Mouse (Mus musculus) left cerebral cortex, postnatal 25 days (tissue): ENCODE results near the gene Vwc2l. TPM values are rescaled to one million over a fixed set of nuclear protein-coding genes. Genes with fewer than 3 reads are reported as not detected.

Experiments
- DNase-seq, 2 experiments: peaks; one replicate each; pipeline ENCODE4 v3.0.0; 2022; ENCODE audit warnings: low spot score in 2 of 2, mixed read lengths in 1 of 2
- intact Hi-C: fragments of 180-260 bp; cut with DNase I; formaldehyde crosslinking; loops from one replicate; pipeline ENCODE4 v1.15.1; 2025
- total RNA-seq, 2 experiments: library from RNA; stranded (reverse); gene quantifications; 2 replicates each; pipeline ENCODE4 v1.2.3; 2021

Gene Vwc2l
- 10 to 100 TPM; 11.1 to 11.4 TPM for total RNA-seq

DNA sequence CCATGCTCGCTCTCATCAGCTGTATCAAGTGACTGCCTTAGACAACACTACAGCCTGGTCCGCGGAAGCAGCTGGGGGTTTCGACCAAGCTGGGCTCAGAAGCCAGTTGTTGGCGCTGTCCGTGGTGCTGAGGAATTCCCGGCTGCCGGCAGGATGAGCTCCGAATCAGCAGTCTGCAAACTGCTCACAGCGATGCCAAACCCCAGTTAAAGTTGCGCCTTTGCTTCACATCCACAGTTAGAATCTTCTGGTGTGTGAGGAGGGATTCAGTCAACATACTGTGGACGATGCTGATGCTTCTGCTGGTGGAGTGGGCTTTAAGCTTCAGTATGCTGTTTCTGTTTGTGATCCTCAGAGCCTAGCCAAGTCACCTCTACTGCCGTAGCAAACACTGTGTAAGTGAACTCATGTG lies at the start of gene Vwc2l:
Vwc2l (plus strand) TSS at position 61 of the 412 bp plus-strand sequence.
- intact Hi-C loops = loop anchor here (5.0 kb wide), 1 partner anchor 453 kb away; no protein-coding TSS in a partner anchor
- DNase-seq = peak; percentile 57 to 67

DNA sequence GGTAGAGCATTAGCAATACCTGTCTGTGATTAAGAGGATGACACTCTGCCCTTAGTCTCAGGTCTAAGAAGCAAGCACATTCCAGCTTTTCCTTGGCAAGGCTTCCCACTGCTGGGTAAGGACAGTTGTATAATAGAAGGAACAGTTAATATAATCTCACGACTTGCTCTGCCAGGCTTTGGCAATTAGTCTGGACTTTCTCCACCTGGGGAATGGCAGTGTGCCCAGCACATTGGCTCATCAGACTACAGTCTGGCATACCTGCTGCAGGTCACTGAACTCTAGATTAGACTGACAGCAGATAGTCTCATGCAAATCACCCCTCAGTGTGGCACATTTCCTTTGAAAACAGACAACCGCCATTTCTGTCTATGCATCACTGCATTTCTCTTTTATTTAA lies 33.0 kb upstream of the Vwc2l start:
- intact Hi-C loops = no loop called here
- DNase-seq = no peak

DNA sequence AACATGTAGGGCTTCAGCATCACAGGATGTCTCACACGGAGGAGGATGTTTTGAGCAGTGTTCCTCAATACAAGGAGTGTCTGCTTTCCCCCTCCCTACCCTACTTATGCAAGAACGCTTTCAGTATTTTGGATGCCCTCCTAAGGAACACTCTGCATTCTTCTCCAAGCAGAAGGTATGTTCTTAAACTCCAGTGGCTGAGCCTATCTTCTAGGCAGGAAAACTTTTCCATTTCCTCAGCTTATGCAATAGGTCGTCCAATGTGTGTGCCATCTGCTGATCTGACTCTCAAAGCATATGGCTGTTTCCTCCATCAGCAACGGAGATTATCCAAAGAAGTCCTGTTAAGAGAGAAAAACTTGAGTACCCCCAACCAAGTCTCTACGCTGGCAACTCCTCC lies 25.2 kb upstream of the Vwc2l start:
- DNase-seq = peak in 1 of 2 experiments; percentile 13
- intact Hi-C loops = no loop called here

DNA sequence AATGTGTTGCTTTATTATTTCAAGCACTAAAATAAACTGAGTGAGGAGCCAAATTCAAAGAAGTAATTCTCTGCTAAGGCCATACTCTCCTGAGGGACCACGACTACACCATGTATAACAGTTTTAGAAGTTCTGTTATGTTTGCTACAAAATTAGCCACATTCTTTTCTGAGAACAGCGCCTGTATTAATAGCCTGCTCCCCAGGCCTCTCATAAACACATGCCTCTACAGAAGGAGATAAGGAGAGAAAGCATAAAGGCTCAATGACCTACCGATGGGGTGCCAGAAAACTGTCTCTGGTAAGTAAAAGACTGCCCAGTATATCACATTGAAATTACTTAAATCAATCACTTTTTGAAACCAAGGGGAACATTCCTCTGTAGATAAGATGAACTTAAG lies 21.6 kb upstream of the Vwc2l start:
- no peak for DNase-seq
- intact Hi-C loops = no loop called here

DNA sequence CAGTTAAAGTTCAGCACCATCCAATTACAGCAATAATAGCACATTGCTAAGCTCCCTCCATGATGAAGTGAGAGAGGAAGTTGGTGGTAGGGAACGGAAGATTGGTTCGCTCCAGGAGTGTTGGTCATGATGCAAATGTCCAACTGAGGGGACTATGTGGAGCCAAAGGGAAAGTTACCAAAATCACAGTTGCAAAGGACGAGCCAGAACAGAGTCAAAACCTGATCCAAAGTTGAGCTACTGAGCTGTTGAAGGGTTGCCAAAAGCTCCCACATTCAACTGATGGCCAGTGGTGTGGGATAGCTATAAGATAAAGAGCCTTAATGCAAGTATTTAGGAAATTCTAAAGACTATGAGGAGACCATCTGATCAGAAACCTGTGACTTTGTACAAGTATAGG lies 19.7 kb upstream of the Vwc2l start:
- intact Hi-C loops = no loop called here
- no peak for DNase-seq

- intact Hi-C loops = loop anchor here (5.0 kb wide), 1 partner anchor 453 kb away; no protein-coding TSS in a partner anchor
- peak in 1 of 2 experiments; percentile 4 for DNase-seq
Observed at GRCm38 (mm10) chr1:70725045-70725444, 470 bp upstream of the Vwc2l start.

DNA sequence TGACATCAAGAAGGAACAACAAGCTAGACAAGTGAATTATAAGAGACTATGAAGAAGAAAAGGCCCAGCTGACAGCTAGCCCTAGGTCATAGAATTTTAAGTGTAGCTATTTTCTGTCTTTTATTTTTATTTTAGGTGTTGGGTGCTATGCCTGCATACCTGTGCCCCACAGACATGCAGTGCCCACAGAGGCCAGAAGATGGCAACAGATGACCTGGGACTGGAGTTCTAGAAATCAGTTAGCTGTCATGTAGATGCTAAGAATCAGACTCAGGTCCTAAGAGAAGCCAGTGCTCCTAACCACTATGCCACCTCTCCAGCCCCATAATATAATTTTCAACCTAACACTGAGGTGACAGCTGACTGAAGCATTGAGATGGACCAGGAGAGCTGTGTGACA lies 61.6 kb downstream of the Vwc2l start:
- intact Hi-C loops = no loop called here
- no peak for DNase-seq

GRCm38 (mm10) chr1:70791636-70792035 lies 66.1 kb downstream of the Vwc2l start:
- intact Hi-C loops = no loop called here
- DNase-seq = no peak

GRCm38 (mm10) chr1:70795094-70795493 lies 69.6 kb downstream of the Vwc2l start:
- intact Hi-C loops = no loop called here
- DNase-seq = peak in 1 of 2 experiments; percentile 49

DNA sequence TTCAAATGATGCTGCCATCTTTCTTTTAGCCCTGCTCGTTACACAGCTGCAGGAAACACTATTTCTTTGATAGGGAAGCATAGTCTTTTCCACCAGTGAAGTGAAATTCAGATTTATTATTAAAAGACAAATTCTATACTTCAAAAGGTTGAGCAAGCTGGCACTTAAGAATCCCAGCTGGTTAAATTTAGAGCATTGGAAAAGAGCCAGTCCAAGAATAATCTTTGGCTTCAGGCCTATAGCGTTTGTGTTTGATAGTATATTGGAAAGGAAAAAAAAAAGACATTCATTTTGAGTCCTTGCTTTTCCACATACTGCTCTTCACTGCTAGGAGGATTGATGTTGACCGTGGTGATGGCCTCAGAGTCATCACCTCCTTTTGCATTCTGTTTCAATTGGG lies 77.9 kb downstream of the Vwc2l start:
- no peak for DNase-seq
- intact Hi-C loops = no loop called here

- no peak for DNase-seq
- intact Hi-C loops = no loop called here
Observed at GRCm38 (mm10) chr1:70823111-70823510, 97.6 kb downstream of the Vwc2l start.

DNA sequence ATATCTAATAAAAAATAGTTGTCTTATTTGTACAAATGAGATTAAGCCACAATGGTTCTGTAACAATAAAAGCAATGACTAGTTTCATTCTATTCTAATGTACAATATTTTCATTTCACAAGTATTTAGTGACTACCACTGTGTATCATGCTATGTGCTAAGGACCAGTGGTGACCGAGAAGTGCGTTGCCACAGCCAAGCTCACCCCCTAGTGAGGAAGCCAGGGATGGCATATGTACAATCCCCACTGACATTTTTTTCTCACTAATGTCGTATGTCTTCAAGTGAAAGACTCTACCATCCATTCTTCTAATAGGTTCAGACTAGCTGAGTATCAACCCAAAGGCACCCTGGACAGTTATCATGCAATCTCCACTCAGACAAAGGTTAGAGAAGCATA lies 107.7 kb downstream of the Vwc2l start:
- intact Hi-C loops = no loop called here
- DNase-seq = no peak

DNA sequence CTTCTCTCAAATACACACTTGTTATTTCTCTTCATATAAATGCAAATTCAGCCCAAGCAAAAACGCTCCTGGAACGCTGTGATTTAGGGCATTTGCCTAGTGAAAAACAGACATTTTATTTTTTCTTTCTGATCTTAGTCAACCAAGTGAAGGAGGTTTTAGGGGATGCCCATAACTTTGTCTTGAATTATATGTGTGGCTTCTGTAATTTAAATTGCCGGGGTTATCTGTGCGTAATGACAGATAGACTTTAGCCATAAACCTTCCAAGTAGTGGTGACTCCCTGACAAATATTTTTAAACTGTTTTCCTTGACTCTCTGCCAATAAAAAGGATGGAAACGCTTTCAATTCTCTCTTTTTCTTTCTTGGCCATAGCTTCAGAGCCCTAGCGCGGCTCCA lies 116.7 kb downstream of the Vwc2l start:
- DNase-seq = no peak
- intact Hi-C loops = no loop called here

DNA sequence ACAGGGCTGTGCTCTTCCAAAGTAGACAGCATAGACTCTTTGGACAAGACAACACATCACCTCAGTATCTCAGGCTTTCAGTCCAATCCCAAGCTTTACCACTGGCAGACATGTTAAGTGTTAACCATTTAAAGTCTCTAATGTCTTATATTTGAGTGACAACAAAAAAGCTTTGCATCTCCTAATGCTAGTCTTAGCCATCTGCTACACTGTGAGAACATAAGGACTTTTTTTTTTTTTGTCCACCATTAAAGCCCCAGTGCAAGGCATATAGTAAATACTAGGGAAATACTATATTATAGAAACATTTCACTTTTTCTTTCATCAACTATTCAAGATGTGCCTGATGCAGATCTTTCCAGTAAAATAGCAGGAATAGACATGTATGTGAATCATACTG lies 119.8 kb downstream of the Vwc2l start:
- no peak for DNase-seq
- intact Hi-C loops = no loop called here

- DNase-seq = peak; percentile 13 to 33
- intact Hi-C loops = no loop called here
Observed at GRCm38 (mm10) chr1:70851633-70852390, 126.3 kb downstream of the Vwc2l start.

DNA sequence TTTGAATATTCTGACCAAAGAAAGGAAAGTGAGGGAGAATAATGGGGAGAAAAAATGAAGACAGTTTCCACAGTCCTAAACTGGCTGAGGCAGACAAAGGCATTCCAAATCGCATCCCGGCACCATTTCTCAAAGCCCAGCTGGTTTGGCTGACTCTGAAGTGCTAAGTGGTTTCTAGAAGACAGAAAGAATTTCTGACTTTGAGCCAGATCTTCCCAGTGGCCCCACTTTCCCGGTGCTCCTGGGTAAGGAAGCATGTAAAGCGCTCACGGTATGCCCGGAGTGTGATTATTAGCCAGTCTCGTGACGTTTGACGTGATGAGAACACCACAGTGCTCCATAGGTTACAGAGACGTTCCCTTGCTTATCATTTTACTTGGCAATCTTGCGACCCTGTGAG lies 127.9 kb downstream of the Vwc2l start:
- DNase-seq = peak in 1 of 2 experiments; percentile 27
- intact Hi-C loops = no loop called here

DNA sequence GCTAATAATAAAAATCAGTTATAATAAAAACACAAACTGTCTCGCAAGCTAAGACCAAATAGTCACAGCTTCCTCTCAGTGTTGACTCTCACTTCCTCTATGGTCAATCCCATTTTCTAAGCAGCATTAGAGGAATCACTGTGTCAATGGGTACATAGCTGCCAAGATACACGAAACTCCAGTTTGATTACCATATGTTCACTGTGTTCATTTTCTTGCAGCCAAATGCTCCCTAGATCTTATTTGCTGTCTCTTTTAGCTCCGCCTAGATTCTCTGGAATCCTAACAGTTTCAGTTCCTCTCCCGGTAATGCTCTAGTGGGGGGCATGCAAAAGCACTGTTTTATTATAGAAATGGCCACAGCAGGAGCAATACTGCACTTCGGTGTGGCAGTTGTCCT lies 130.4 kb downstream of the Vwc2l start:
- intact Hi-C loops = no loop called here
- no peak for DNase-seq

- intact Hi-C loops = no loop called here
- peak in 1 of 2 experiments; percentile 58 for DNase-seq
Observed at GRCm38 (mm10) chr1:70861672-70862071, 136.2 kb downstream of the Vwc2l start.

DNA sequence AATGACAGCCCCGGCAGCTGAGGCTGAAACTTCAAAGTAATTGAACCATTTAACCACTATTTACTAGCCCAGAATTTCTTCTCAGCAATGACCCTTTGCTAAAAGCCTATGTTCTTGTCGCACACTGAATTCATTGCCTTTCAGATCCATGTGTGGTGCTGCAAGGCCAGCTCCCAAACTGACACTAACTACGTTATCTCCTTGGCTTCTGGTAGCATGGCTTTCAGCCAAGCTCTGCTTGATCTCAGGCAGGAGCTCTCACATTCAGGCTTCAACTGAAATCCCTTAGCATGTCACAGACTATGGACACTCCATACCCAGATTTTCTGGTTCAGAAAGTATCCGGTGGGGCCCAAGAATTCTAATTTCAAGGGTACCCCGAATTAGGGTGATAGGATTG lies 140.6 kb downstream of the Vwc2l start:
- intact Hi-C loops = no loop called here

GRCm38 (mm10) chr1:70880496-70880895 lies 155.0 kb downstream of the Vwc2l start:
- intact Hi-C loops = no loop called here
- DNase-seq = no peak

More for the DNA sequence above, 140.6 kb downstream of the Vwc2l start:
- no peak for DNase-seq

- intact Hi-C loops = no loop called here
- DNase-seq = no peak
Observed at GRCm38 (mm10) chr1:70881269-70881668, 155.8 kb downstream of the Vwc2l start.

DNA sequence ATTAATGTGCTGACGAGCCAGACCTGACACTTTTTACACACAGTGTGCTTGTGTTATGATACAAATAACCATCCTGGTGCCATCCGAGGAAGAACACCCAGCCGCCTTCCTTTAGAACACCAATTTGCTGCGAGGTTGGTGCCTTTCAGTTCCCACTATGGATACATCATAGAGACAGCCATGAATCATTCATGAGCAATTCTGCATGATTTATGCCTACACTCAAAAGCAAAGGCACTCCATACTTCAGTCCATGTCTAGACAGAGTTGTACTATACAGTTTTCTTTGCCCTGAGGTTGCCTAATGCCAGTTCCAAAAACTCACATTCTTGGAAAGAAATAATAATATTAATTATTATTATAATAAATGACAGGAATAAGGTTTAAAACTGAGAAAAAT lies 158.6 kb downstream of the Vwc2l start:
- intact Hi-C loops = no loop called here
- DNase-seq = peak in 1 of 2 experiments; percentile 33
